Mouse (Mus musculus) midbrain, postnatal 0 days (tissue): ENCODE results near the gene Alyref. TPM values are rescaled to one million over a fixed set of nuclear protein-coding genes. Genes with fewer than 3 reads are reported as not detected.

ENCODE experiments used
- ATAC-seq: fragments of 200-750 bp; cut with Nextera tagmentation; 2 replicates; pipeline ENCODE4 v1.8.0; 2017; ENCODE audit warnings: moderate number of reproducible peaks, mild to moderate bottlenecking, moderate TSS enrichment, moderate library complexity; ENCODE audit not compliant: low FRiP score
- DNase-seq: peaks from one replicate; pipeline ENCODE4 v3.0.0-alpha.2; 2015; ENCODE audit warnings: low spot score
- H3K27ac ChIP-seq: fragments of 300-500 bp; sonication (generic); 2 replicates; pipeline ENCODE4 v1.5.1; 2014; ENCODE audit warnings: low read depth, mild to moderate bottlenecking, low read length, mixed read lengths
- H3K27me3 ChIP-seq: fragments of 300-500 bp; sonication (generic); 2 replicates; pipeline ENCODE4 v1.6.1; 2014; ENCODE audit warnings: low read length, control low read depth, mixed read lengths; ENCODE audit not compliant: insufficient read depth
- H3K36me3 ChIP-seq: fragments of 300-500 bp; sonication (generic); 2 replicates; pipeline ENCODE4 v1.6.1; 2014; ENCODE audit warnings: low read length, control low read depth, mixed read lengths; ENCODE audit not compliant: insufficient read depth
- H3K4me1 ChIP-seq: fragments of 300-500 bp; sonication (generic); 2 replicates; pipeline ENCODE4 v1.6.1; 2014; ENCODE audit warnings: mild to moderate bottlenecking, control low read depth, antibody characterized with exemption, low read length, mixed read lengths; ENCODE audit not compliant: insufficient read depth
- H3K4me2 ChIP-seq: fragments of 300-500 bp; sonication (generic); 2 replicates; pipeline ENCODE4 v1.6.1; 2014; ENCODE audit warnings: low read depth, mild to moderate bottlenecking, low read length, mixed read lengths; ENCODE audit not compliant: poor library complexity, severe bottlenecking
- H3K4me3 ChIP-seq: fragments of 300-500 bp; sonication (generic); 2 replicates; pipeline ENCODE4 v1.5.1; 2014; ENCODE audit warnings: low read depth, mild to moderate bottlenecking, low read length, moderate library complexity
- H3K9ac ChIP-seq: fragments of 300-500 bp; sonication (generic); replicated peaks from 2 replicates; pipeline ENCODE4 v1.6.1; 2014; ENCODE audit warnings: mild to moderate bottlenecking, low read length, moderate library complexity, mixed read lengths; ENCODE audit not compliant: poor library complexity, severe bottlenecking
- H3K9me3 ChIP-seq: fragments of 300-500 bp; sonication (generic); 2 replicates; pipeline ENCODE4 v1.6.1; 2016; ENCODE audit warnings: low read length, control low read depth
- CTCF ChIP-seq: IDR thresholded peaks from 2 replicates; pipeline ENCODE4 v1.5.1; 2016; ENCODE audit warnings: antibody characterized with exemption, mild to moderate bottlenecking
- WGBS: fragments of 180-500 bp; shearing (Covaris S2); extraction: QIAGEN DNeasy Blood & Tissue Kit; methylation state at CpG from one replicate; pipeline ENCODE4 v1.1.7; 2014; 5-methylcytosine and 5-hydroxymethylcytosine counted together
- polyA plus RNA-seq: library from polyadenylated mRNA; unstranded; fragments of >200 nt; fragmentation: Nextera tagmentation; extraction: Ambion mirVana; gene quantifications from 2 replicates; pipeline ENCODE4 v1.2.1, GENCODE M21; 2015
- total RNA-seq: library from RNA; depleted of rRNA; stranded (reverse); fragments of >200 nt; gene quantifications from 2 replicates; pipeline ENCODE4 v1.2.3, GENCODE M21; 2014; rRNA removed

Alyref gene
- total RNA-seq, result 70.8 and 86.9 TPM in 2 replicates
- polyA plus RNA-seq, result 130 and 145 TPM in 2 replicates

- under 1% methylated on average over 74 of the region's 88 CpGs for WGBS
- Histone ChIP-seq H3K9me3 (no peaks in the 10 kb centered on the region), H3K36me3 (peaks cover 34% of the 10 kb centered on the region), H3K9ac (peak within 1 kb of the TSS; percentile 97), H3K4me3 (peak within 1 kb of the TSS; percentile 99), H3K4me2 (peak within 1 kb of the TSS; percentile 84), H3K27ac (peak within 1 kb of the TSS; percentile 90), H3K27me3 (no peaks in the 10 kb centered on the region), H3K4me1 (peaks cover 12% of the 10 kb centered on the region)
- ATAC-seq (peak; percentile 96), DNase-seq (peak; percentile 97)
- TF ChIP-seq CTCF, result no peak
These were observed at the start of gene Alyref, which contains the start of gene Anapc11 for GRCm38 (mm10) chr11:120598283-120598989. Gene Alyref, minus strand, starts transcription at chr11:120598365. Gene Anapc11, plus strand, starts transcription at chr11:120598421.

GRCm38 (mm10) chr11:120647047-120647830 is 49.1 kb upstream of the Alyref start:
- Histone ChIP-seq H3K27me3 (no peaks in the 10 kb centered on the region), H3K4me1 (peaks cover 5% of the 10 kb centered on the region; the same call in 1 of the 2 replicates), H3K4me2 (peak overlapping the region; percentile 50), H3K4me3 (peak overlapping the region; percentile 28), H3K9ac (no peak overlapping the region), H3K27ac (no peak overlapping the region), H3K9me3 (no peaks in the 10 kb centered on the region), H3K36me3 (no peaks in the 10 kb centered on the region)
- DNase-seq (no peak), ATAC-seq (no peak)
- TF ChIP-seq CTCF, result no peak
- WGBS, result 87% methylated on average over 35 of the region's 35 CpGs

GRCm38 (mm10) chr11:120643601-120643987 is 45.4 kb upstream of the Alyref start, which contains the start of gene Pycr1:
Gene Pycr1, minus strand, starts transcription at chr11:120643769.
- peak within 1 kb of the TSS; percentile 69 for H3K9ac ChIP-seq
- peak within 1 kb of the TSS; percentile 78 for H3K4me2 ChIP-seq
- peaks cover 5% of the 10 kb centered on the region; the same call in 1 of the 2 replicates for H3K4me1 ChIP-seq
- H3K27me3 ChIP-seq, result no peaks in the 10 kb centered on the region
- WGBS, result under 1% methylated on average over 15 of the region's 15 CpGs
- no peak for TF ChIP-seq CTCF
- H3K36me3 ChIP-seq, result no peaks in the 10 kb centered on the region
- ATAC-seq (peak; percentile 96), DNase-seq (peak; percentile 93)
- H3K4me3 ChIP-seq, result peak within 1 kb of the TSS; percentile 38
- peak within 1 kb of the TSS; percentile 3 for H3K27ac ChIP-seq
- no peaks in the 10 kb centered on the region for H3K9me3 ChIP-seq

DNA sequence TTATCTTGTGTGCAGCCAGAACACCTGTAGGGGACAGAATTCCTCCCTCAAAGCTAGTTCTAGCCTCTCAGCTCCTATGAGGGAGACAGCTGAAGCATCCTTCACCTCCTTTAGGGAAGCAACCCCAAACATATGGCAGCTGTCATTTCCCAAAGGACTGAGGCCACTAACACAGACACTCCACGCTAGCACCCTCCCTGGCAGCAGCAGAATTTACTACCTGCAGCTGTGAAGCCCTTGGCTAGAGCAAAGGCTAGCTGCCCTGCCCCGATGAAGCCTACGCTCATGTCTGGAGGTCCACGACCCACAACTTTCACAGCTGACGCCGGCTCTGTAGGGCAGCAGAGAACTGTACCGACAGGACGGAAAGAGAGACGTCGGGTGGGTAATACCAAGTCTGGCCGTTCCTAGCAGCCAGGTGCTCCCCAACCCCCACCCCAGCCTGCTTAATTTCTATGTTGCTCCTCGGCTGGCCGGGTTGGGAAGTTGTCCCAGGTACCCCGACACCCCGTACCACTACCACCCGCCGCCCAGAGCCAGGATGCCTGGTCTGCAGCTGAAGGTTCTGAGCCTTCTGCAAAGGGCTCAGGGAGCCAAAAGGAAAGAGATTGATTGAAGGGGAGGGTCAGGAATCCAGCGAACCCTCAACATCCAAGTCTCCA is 44.9 kb upstream of the Alyref start:
- no peak for TF ChIP-seq CTCF
- Histone ChIP-seq H3K4me3 (peak overlapping the region; percentile 38), H3K9ac (peak overlapping the region; percentile 69), H3K36me3 (no peaks in the 10 kb centered on the region), H3K27ac (peak overlapping the region; percentile 3; the same call in 1 of the 2 replicates), H3K9me3 (no peaks in the 10 kb centered on the region), H3K27me3 (no peaks in the 10 kb centered on the region), H3K4me1 (peaks cover 3% of the 10 kb centered on the region; the same call in 1 of the 2 replicates), H3K4me2 (peak overlapping the region; percentile 78)
- 3% methylated on average over 18 of the region's 18 CpGs for WGBS
- no peak for DNase-seq
- peak; percentile 39; the same call in 1 of the 2 replicates for ATAC-seq

- no peak for TF ChIP-seq CTCF
- no peaks in the 10 kb centered on the region for H3K9me3 ChIP-seq
- no peak overlapping the region for H3K4me3 ChIP-seq
- no peak for ATAC-seq
- no peaks in the 10 kb centered on the region for H3K4me1 ChIP-seq
- no peak overlapping the region for H3K4me2 ChIP-seq
- H3K36me3 ChIP-seq, result no peaks in the 10 kb centered on the region
- no peak overlapping the region for H3K27ac ChIP-seq
- no peak overlapping the region for H3K9ac ChIP-seq
- no peak for DNase-seq
- WGBS, result 92% methylated on average over 8 of the region's 8 CpGs
- H3K27me3 ChIP-seq, result no peaks in the 10 kb centered on the region
These were observed 43.7 kb upstream of the Alyref start for GRCm38 (mm10) chr11:120641869-120642268.
